Mouse (Mus musculus) Muller cell, postnatal 12 days (primary cell): ENCODE measurements around the gene 9430015G10Rik.
"Not testable (repeated sequence)": the region's sequence is repeated elsewhere in the genome, so short reads cannot be mapped to it uniquely, and the experiment has no call there.

Source experiments
- DNase-seq: peaks from one replicate; pipeline ENCODE4 v3.0.0-alpha.2; 2015; ENCODE audit errors: inconsistent ontology term

The 9430015G10Rik gene

DNA sequence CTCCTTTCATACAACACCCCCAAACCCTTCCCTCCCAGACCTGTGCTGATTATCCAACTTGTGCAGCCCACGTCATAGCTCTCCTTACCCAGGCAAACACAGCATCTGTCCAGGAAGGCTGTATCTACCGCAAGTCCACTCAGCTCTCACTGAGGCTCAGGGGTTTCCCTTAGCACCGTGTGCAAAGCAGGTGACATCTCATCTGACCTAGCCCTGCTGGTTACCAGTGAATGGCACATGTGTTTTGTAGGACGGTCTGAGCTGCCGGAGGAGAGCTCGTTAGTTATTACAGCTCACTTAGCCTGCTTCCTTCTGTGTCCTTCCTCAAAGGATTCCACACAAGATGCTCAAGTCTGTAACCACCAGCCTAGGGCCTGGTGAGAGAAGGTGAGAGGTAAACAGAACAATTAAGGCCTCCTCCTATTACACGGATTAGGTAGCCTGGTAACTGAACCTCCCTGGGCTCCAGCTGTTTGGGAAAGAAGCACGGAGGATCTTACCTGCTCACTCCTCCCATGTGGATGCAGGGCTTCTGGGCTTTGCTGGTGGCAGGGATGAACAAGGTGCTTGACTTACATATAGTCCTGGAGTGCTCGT, 11.9 kb upstream of the 9430015G10Rik start:
- DNase-seq: no peak

DNA sequence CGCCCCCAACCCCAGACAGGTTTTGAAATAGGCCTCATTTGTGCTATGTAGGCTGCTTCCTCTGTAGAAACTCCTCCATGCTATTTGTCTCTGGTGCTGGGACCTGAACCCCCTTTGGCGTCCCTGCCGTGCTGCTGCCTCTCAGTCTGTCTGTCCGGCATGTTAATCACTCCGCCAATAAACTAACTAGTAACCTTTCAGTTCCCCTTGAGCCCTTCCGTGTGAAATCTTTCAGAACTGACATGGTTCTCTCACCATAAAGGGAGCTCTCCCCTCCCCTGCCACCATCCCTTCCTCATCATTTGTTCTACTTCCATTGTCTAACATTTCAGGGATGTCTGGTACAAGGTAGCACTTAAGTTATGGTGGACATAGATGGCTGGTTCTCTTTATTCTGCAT, 10.4 kb upstream of the 9430015G10Rik start:
- no peak for DNase-seq

DNA sequence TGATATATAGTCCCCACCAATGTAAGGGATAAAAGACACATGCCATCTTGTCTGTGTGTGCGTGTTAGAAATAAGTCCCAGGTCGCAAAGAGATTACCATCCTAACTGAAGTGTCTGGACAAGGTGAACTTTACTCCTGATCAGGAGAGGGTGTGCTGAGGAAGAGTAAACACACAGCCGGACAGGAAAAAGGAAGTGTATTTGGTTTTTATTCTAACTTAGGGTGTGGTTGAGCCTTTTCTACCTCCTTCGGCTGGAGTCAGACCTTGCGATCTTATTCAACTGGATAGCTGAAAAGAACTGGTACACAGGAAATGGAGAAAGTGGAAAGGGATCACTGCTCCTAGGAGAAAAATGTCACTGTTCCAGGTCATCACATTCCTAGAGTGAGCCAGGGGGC, 9.3 kb upstream of the 9430015G10Rik start:
- DNase-seq: no peak

DNA sequence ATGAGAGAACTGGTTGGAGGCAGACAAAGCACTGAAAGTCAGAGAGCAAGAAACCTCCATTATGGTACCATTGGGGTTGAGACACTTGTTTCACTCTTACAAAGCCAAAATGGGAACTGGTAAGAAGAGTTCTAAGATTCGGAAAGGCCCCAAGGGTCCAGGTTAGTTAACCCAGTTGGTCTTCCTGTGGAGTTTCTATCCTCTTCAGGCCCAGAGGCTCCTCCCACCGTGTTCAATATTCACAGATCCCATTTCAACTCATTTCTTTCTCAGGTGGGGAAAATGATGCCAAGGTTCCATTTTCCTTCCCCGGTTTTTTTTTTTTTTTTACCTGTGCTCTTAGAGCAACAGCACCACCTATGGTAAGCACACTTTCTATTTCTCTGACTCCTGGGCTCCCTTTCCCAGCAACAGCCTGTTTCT, 8.3 kb upstream of the 9430015G10Rik start:
- no peak for DNase-seq

DNA sequence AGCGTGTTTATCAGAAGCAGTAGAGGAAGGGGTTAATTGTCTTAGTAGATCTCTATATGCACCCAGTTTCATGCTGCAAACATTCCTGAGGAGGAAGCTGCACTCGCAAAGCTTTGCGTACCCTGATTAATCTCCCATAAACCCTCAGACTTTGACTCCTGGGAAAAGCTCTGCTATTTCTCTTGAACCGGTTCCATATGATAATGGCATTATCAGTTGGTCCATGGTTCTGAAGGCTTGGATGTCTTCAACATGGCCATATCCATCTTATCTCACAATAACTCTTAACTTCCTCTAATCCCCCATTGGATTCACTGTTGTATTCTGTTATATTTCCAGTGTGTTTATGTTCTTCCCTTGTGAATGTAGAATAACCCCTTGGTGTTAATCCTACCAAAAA, 6.4 kb upstream of the 9430015G10Rik start:
- DNase-seq: no peak

DNA sequence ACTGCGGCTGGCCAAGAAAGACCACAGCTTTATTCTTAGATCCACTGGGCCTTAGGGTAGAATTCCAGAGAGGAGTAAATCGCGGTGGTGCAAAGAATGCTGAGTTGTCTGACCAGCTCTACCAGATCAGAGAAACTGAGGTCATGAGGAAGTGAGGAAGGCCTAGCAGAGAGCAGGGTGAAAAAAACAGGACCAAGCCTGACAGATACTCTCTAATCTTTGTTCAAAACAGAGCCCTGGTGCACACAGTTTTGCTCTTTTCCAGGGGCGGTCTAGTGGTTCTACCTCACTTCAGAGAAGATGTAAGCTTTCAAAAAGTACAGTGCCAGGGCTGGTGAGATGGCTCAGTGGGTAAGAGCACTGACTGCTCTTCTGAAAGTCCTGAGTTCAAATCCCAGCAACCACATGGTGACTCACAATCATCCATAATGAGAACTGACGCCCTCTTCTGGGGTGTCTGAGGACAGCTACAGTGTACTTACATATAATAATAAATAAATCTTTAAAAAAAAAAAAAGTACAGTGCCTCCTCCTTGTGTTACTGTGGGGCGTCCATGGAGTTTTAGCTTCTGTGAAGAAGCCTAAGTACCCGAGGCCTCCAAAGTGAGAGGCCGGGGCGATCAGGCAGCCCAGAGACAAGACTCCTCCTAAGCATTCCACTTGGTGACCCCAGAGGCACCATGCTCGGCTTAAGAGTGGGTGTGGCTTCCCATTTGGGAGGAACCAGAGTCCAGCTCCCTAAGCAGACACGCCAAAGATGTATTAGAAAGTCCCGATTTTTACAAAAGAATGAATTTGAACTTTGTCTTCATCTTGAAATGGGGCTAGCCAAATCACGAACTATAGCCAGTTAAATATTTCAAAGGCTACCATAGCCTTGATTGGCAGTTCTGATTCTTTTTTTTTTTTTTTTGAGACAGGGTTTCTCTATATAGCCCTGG, 906 bp upstream of the 9430015G10Rik start:
- peak; percentile 73 for DNase-seq

DNA sequence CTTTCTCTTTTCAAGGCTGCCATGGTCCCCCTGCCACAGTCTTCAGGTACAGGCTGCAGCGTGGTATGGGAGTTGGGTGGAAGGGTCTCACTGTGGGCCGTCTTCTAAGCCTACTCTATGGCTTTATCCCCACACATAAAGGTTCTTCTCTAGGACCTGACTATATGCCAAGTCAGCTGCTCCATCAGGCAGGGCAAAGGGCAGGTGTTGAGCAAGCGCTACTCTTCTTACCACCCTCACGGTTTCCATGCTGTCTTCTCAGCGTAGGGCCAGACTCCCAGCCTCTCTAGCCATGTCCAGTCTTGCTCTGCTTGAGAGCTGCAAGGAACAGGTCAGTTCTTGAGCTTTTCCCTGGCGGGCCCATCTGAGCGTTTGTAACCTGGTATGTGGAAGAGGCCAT, 14.3 kb downstream of the 9430015G10Rik start:
- no peak for DNase-seq

DNA sequence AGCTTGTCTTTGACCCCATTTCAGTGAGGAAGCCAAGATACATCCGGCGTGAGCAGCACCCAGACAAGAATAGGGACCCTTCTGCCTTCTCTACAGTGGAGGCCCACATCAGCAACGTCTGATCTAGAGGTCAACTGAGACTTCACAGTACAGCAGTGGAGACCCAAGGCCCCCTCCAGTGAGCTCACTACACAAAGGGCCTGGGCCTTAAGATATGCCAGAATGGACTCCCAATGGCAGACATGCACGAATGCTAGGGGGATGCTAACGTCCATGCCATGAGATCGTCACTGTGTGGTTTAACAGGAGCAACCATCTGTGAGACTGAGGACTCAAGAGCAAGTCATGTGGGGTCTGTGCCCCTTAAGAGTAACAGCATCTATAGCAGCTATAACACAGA, 15.6 kb downstream of the 9430015G10Rik start:
- DNase-seq: no peak

DNA sequence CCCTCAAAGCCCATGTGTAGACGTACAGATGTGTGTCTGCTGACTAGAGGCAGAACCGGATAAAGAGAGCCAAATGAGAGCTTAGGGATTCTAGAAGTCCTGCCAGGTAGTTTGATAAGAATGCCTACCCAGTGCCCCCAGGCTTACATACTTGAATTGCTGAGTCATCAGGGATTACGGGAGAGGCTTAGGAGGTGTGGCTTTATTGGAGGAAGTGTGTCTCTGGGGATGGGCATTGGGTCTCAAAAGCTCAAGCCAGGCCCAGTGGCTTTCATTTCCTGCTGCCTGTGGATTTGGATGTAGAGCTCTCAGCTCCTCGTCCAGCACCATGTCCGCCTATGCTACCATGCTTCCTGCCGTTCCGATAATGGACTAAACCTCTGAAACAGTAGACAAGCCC, 17.1 kb downstream of the 9430015G10Rik start:
- DNase-seq: no peak

DNA sequence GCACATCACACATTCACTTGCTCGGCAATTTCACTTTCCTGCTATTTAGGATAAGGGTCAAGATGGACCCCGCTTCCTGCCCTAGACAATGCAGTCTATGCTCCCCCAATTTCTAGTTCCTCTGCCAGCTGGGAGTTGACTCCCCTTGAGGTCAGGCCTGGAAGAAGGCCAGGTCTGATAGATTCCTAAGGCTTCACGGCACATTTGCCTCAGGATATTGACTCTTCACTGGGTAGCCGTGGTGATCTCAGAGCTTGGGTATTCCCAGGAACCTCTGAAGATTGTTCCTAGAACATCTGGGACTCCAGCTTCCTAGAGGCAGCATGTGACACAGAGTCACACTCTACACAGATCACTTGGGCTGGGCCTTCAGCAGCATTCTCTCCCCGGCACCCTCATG, 19.0 kb downstream of the 9430015G10Rik start:
- no peak for DNase-seq

DNA sequence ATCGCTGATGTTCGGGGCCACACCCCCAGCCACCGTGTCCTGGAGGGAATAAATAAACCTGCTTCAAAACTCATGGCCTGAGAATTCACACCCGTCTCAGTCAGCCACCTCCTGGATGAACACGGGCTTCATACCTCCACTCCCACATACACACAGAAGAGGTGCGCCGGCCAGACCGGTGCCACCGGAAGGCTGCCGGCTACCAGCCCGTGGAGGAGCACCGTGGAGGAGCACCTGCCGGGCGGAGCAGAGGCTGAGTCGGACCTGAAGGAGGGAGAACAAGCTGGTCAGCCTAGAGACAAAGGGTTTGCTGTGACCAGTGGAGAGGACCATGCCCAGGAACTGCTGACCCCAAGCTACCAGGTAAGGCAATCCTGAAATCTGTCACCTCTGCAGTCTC, 20.7 kb downstream of the 9430015G10Rik start, which contains the start of gene Rnf223:
Gene Rnf223, plus strand, starts transcription at position 78 of the 400 bp plus-strand sequence.
- DNase-seq: no peak

DNA sequence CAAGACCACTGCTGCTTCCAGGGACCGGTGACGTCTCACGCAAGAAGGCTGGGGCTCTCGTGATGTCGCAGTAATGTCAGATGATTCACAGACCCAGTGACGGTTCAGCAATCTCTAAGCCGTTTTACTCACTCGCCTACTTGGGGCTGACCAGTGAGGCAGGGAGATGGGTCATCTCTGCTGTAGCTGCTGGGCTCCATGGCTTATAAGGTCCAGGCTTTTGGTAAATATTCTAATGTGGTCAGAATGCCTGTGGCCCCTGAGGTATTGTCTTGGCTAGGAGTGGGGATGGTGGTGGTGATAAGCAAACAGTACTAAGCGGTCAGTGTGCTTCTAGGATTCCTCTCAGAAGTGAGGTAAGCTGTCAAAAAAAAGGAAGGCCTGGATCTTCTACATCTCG, 21.2 kb downstream of the 9430015G10Rik start:
- DNase-seq: no peak

DNA sequence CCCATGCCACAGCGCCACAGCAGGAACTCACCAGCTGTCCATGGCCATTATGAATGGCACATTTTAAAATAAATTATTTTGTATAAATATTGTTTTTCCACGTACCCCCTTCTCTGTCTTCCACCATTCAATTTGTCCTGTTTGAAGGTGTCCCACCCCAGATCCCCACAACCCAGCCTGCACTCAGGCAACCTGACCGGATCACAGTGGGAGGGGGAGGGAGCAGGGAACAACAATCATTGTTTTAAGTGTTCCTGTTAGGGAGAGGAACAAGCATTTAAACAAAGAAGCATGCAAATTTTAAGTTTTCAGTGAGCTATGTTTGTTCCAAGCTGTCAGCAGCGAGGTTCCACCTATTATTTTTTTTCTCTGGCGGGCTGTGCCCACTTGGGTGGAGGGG, 23.6 kb downstream of the 9430015G10Rik start:
- DNase-seq: no peak

DNA sequence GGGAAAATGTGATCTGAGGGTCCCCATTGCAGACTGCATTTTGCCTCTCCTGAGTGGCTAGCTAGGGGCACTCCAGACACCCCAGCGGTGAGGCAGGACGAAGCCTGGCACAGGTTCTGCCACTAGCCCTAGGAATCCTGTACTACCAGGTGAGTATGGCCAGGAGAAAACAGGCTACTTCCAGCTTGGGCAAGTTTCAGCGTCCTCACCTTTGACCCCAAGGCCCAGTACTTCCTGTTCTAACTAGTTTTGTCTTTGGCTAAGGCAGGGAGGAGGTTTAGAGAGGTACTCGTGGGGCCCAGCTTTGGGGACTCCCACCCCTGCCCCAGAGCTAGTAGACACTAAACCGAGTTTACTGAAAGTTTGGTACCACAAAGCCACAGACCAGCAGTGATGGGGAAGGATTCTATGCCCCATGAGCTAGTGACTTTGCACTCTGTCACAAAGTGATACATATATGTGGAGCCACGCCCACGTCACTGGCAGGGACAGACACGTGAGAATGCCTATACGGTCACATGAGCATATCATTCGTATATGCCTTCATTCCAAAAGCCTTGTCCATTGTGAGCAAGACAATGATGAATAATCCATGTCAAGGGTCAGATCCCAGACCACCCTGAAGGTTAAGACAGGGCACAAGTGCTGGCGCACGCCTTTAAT, 24.3 kb downstream of the 9430015G10Rik start:
- DNase-seq: no peak

DNA sequence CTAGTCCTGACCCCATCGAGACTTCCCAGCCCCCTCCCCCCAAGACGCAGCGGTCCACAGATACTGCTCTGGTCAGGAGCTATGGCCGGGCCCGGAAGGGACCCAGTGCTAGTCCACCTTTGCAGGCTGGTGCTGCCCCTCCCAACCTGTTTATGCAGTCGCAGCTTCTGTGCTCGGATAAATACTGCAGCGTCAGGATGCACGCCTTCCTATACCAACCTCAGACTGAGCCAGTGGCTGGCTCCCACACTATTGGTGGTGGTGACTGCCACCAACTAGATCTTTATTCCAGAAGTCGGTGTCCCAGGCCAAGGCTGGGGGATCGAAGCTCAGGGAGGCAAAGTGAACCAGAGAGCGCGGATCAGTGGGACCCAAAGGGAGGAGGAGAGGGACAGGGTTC, 25.3 kb downstream of the 9430015G10Rik start:
- DNase-seq: no peak

DNA sequence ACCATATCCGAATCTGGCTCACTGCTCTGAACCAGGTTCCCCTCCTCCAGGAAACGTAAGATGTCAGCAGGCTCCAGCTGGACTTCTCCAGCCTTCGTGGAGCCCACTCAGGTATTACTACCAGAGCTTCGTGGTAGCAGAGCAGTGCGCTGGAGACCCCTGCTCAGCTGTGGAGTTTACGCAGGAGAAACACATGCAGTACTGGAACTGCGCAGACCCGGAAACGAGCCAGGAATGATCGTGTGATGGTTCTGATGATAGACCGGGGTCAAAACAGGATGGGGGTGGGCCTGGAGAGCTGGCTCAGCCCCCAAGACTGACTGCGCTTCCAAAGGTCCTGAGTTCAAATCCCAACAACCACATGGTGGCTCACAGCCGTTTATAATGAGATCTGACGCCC, 26.0 kb downstream of the 9430015G10Rik start:
- DNase-seq: no peak

DNA sequence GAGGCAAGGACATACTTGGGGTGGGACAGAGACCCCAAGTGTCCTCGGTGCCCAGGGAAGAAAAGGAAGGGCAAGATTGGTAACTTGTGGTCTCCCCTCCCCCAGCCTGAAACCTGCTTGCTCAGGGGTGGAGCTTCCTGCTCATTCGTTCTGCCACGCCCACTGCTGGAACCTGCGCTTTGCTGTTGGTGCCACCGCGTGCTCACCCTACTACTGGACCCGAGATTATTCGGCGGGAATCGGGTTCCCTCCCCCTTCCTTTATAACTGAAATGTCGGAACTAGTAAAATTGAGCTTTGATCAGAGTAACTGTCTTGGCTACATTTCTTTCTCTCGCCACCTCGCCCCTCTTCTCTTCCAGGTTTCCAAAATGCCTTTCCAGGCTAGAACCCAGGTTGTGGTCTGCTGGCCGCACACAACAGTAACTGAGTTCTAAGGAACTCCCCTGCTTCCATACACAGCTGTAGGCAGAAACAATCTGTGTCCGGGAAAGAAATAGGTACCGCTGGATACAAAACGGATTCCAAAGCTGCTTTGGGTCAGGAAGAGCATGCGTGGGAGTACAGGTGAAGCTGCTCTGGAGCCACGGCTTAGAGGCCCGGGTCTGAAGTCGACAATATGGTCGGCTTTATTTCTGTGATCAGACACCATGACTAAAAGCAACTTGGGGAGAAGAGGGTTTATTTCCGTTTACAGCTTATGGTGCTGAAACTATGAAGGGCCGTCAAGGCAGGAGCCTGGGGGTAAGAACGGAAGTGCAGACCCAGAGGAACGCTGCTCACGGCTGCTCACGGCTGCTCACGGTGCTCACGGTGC, 26.7 kb downstream of the 9430015G10Rik start:
- DNase-seq: no peak

DNA sequence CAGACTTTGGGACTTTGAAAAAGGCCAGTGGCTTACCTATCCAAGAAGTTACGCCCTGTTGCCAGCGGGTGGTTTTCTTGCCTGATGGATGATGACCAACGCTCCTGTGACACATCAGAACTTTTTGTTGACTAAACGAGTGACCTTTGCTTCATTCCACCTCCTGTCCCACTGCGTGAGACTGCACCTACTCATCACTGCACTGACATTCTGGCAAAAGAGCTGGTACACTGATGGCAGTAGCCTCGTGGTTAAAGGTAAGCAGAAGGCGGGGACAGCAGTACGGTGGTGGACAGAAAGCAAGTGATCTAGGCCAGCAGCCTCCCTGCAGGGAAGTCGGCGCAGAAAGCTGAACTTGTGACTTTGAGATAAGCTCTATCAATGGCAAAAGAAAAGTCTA, 41.1 kb downstream of the 9430015G10Rik start:
- DNase-seq: not testable (repeated sequence)

DNA sequence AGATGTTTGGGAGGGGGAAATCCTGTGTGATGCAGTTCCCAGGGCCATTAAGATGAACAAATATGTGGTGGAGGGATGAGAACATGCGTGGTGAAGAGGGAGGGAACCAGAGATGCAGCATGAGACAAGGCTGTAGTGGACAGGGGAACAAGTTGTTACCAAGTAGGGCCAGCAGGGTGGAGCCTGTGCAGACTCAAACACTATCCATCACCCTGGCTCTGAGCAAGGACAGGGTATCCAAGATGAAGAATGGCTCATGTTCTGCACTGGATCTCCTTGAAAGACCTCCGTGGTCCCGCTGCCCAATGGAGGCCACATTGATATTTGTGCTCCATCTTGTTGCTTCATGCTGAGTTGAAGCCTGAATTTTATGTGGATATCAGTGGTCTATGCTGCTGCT, 45.0 kb downstream of the 9430015G10Rik start:
- no peak for DNase-seq

DNA sequence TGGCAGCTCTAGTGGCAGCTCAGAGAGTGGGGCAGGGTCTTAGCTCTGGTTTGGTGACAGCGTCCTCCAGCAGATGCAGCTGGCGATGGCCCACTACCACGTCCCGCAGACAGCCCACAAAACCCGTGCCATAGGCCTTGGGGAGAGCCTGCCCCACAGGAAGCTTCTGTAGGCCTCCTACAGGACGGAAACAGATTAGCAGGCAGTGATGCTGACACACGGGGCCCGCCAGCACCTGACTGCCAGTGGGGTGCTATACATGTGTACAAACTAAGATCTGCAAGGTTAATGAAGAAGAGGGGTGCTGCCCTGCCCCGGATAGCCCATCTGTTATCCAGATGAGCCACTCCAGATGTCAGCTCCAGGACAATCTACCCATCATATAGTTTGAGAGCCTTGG, 56.7 kb downstream of the 9430015G10Rik start:
- DNase-seq: no peak

DNA sequence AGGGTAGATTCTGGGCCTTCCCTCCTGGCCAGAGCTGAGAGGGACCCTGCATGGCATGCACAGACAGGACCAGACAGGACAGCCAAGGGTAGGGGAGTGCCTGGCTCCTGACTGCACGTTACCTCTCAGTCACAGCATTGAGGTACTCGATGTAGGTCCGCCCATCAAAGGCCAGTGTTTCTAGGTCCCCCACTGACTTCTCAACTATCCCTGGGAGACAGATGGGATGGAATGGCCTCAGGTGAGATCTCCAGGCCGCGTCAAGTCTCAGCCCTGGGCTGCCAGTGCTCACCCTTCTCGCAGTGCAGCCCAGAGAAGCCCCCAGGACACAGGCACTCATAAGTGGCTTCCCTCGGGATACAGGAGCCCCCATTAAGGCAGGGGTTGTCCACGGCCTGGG, 58.8 kb downstream of the 9430015G10Rik start:
- DNase-seq: no peak

DNA sequence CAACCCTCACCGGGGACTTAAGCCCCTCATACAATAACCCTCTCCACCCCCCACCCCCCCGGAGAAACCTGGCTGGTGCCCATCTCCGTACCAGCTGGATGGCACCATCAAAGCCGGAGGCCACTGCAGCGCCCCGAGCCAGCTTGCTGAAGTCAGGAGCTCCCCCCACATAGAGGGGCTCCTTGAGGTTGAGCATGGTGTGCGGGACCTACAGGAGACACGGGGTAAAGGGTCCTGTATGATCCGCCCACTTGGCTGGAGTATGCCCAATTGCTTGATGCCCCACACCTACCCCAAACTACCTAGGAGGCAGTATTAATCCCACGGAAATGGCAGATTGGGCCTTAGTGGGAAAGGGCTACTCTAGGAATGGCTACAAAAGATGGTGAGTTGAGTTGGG, 59.3 kb downstream of the 9430015G10Rik start:
- no peak for DNase-seq
